Mouse (Mus musculus) B cell, adult (primary cell): Measurements from ENCODE around the gene Zfp963. TPM values are rescaled to one million over a fixed set of nuclear protein-coding genes. Genes with fewer than 3 reads are reported as not detected.

Experiments
- total RNA-seq: library from RNA; stranded (reverse); gene quantifications from 4 replicates; pipeline ENCODE4 v1.2.4, GENCODE M21; 2023; ENCODE audit not compliant: inconsistent age

The Zfp963 gene
- total RNA-seq: 3.4 to 4.0 TPM (median 3.8 TPM) in 4 replicates

DNA sequence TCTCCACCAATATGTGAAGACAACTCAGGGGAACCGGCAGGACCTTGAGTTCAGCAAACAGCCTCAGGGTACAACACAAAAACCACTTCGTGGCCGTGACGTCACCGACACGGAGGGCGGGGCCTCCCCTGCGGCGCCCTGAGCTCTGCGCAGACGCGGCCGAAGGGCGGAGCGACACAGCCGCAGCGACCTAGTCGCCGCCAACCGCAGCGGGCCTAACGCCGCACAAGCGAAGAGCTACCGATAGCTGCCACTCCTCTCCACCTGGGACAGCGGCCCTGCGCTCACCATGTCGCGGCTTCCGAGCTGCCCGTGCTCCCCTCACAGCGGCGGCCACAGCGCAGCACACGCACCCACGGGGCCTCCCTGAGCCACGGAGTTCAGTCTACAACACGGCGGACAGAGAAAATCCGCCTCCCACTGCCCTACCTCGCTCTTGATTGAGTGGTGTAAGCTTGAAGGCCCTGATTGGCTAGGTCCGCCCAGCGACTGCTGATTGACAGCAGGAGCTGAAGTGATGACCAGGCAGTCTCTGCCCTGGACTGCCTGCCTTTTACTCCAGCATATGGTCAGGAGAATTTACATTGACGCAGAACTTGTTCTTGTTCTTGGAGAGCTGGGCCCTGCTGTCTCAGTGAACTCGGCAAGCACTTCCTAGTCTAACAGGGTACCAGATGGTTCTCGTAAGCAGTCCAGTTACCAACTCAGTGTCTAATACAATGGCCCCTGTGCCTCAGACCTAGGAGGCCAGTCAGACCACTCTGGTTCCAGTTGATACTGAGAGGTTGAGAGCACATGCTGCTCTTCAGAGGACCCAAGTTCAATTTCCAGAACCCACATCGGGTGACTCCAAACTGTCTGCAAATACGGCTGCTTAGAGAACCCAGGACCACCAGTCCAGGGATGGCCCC lies at the start of gene Zfp963:
Gene Zfp963 (minus strand): TSS at position 427 of the 911 bp plus-strand sequence.

DNA sequence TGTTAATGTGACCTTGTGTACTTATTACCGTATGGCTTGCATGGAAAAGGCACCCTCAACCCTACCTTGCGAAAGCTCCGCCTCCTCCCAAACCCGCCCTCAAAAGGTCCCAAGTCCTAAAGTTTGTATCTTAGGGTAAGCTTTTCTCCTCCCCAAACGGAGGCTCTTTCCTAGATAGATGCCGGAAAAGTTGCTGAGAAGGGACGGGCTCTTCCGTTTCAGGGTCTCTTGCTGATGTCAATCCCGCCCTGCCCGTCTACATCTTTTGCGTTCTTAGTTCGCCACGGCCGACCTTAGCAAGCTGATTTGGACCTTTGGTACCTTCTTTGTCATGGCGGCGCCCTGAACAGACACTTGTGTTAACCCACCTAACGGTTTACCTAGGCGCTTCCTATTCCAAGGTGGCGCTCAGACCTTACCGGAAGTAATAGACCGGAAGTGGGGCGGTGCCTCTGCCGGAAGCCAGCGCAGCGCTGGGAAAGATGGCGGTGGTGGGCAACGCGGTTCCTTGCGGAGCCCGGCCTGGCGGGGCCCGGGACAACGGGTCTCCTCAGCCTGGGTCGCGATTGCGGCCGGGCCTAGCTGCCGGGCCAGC lies 41.1 kb upstream of the Zfp963 start, which contains the start of the genes Atp13a1 and Zfp866:
Gene Atp13a1 (plus strand): TSS at position 391 of the 595 bp plus-strand sequence.
Gene Zfp866 (minus strand): TSS at position 406 of the 595 bp plus-strand sequence.

DNA sequence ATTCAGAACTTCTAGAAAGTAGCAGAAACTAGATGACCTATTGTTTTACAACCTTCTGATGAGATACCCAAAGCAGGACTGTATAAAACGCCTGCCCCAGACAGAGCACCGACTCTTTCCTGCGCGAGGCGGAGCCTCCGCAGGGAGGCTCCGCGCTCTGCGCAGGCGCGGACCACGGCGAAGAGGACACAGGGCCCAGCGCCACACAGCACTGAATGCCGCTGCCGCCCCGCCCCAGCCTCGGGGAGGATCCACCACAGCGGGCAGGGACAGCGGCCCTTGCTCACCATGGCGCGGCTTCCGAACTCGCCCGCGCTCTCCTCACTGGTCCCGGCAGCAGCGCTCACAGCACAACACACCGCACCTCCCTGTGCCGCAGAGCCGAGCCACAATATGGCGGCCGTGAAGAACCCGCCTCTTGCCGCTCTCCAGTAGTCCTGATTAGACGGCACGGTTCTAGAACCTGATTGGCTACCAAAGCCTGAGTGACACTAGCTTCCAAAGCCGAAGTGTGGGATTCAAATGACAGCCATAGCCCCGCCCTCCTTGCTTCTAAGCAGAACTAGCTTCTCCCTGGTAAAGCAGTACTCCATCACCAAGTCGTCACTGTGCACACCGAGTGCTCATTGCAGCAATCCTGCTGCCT lies 24.9 kb upstream of the Zfp963 start, which contains the start of gene Gm20422:
Gene Gm20422 (minus strand): TSS at position 384 of the 646 bp plus-strand sequence.

DNA sequence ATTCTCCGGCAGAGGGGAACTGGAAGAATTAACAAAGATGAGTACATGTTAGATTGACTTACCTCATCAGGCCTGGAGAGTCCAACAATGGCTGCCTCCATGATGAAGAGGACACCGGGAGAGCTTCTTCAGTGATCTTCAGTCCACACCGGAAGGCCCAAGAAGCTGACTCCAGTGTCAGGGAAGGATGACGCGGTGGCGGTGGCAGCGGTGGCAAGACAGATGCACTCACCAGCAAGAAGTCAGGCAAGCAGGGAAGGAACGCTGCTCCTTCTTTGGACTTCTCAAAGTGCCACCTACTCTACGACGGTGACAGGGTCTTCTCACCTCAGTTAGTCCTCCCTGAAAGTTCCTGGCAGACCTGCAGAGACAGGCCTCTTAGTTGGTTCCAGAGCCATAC lies 39.1 kb downstream of the Zfp963 start, which contains the start of gene Zfp869:
Gene Zfp869 (minus strand): TSS at position 101 of the 400 bp plus-strand sequence.

Other genes starting within 250 kb of the Zfp963 start
- gene Gm7697, start 227.0 kb downstream of the Zfp963 start, total RNA-seq: not detected in 4 replicates
- gene Zfp868, start 124.4 kb downstream of the Zfp963 start, total RNA-seq: 77.0 to 83.9 TPM (median 80.3 TPM) in 4 replicates
- 0.78 to 1.8 TPM (median 1.2 TPM) in 4 replicates for gene Zfp964, start 95.5 kb downstream of the Zfp963 start, total RNA-seq
- gene Zfp869, start 39.2 kb downstream of the Zfp963 start, total RNA-seq: 89.5 to 96.5 TPM (median 91.0 TPM) in 4 replicates
- gene Gm20422, start 24.9 kb upstream of the Zfp963 start, total RNA-seq: 1.4 to 2.4 TPM (median 2.1 TPM) in 3 of 4 replicates, not detected in the other
- 56.8 to 65.3 TPM (median 58.0 TPM) in 4 replicates for gene Atp13a1, start 41.2 kb upstream of the Zfp963 start, total RNA-seq
- gene Zfp866, start 41.2 kb upstream of the Zfp963 start, total RNA-seq: 20.5 to 23.7 TPM (median 21.3 TPM) in 4 replicates
- gene Gmip, start 58.7 kb upstream of the Zfp963 start, total RNA-seq: 407 to 426 TPM (median 414 TPM) in 4 replicates
- 6.2 to 7.4 TPM (median 6.7 TPM) in 4 replicates for gene Lpar2, start 72.5 kb upstream of the Zfp963 start, total RNA-seq
- 6.1 to 8.6 TPM (median 7.4 TPM) in 4 replicates for gene Pbx4, start 82.5 kb upstream of the Zfp963 start, total RNA-seq
- gene Cilp2, start 137.7 kb upstream of the Zfp963 start, total RNA-seq: 0.16 TPM in 1 of 4 replicates, not detected in the others
- 0.67 to 1.2 TPM (median 0.78 TPM) in 4 replicates for gene Tssk6, start 152.2 kb upstream of the Zfp963 start, total RNA-seq
- gene Ndufa13, start 152.6 kb upstream of the Zfp963 start, total RNA-seq: 46.3 to 55.9 TPM (median 52.5 TPM) in 4 replicates
- gene Yjefn3, start 152.7 kb upstream of the Zfp963 start, total RNA-seq: 2.5 to 3.1 TPM in 2 of 4 replicates, not detected in the others
- 95.7 to 102 TPM (median 98.3 TPM) in 4 replicates for gene Gatad2a, start 246.4 kb upstream of the Zfp963 start, total RNA-seq